Mouse (Mus musculus) spleen, adult 2 months (tissue): ENCODE results near the gene Klhl30.

Source experiments
- CTCF ChIP-seq: fragments of 200-500 bp; IDR thresholded peaks from 2 replicates; pipeline ENCODE4 v1.5.1; 2011; ENCODE audit warnings: mild to moderate bottlenecking, inconsistent platforms; ENCODE audit not compliant: insufficient read depth, insufficient read length, insufficient replicate concordance; ENCODE audit errors: extremely low read depth
- POLR2A ChIP-seq: fragments of 200-500 bp; IDR thresholded peaks from 2 replicates; pipeline ENCODE4 v1.6.1; 2011; ENCODE audit warnings: low read depth, low read length, inconsistent platforms

DNA sequence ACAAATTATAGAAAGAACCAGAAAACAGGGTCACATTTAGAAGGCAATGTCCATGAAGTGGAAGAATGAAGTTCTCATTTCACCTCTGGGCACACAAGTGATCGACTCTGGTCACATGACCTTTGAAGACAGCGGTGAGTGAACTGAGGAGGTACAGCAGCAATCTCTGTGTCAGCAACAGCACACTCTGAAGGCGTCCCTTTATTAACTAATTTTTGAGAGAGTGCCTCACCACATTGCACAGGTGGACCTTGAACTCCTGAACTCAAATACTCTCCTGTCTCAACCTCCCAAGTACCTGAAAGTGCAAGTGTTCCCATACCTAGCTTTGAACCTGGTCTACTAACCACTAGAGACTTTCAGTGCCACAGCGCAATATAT lies 30.3 kb downstream of the Klhl30 start:
- no peak for TF ChIP-seq CTCF
- TF ChIP-seq POLR2A: no peak
